Mouse (Mus musculus) R1 (cell line): Measurements from ENCODE around the gene Obp2a.
A peak's percentile ranks its signal among the peaks of the same experiment; 100 is the strongest.
"Not testable (repeated sequence)": the region's sequence is repeated elsewhere in the genome, so short reads cannot be mapped to it uniquely, and the experiment has no call there.

Source experiments
- DNase-seq: peaks from one replicate; pipeline ENCODE4 v3.0.0-alpha.2; 2018; ENCODE audit warnings: low read depth, low spot score

Gene Obp2a

GRCm38 (mm10) chr2:25699743-25700142 lies at the start of gene Obp2a:
TSS of gene Obp2a (plus strand) at chr2:25700043.
- DNase-seq = not testable (repeated sequence)

DNA sequence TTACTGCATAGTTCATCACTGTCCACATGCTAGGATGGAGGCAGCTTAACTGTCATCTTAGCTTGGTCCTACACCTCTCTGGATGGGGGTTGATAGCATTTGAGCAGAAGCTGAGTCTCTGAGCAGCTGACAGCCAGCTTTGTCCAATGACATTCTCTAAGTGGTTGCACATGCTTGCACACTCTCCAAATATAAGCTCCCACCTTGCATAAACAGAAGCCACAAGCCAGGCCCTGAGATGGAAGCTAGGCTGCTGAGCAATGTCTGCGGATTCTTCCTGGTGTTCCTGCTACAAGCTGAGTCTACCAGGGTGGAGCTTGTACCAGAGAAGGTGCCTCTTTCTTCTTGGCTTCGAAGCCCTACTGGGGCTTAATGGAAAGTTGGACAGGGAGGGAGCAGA lies 46.9 kb upstream of the Obp2a start, which contains the start of gene Lcn8:
Lcn8 (plus strand) TSS at position 219 of the 400 bp plus-strand sequence.
- no peak for DNase-seq

DNA sequence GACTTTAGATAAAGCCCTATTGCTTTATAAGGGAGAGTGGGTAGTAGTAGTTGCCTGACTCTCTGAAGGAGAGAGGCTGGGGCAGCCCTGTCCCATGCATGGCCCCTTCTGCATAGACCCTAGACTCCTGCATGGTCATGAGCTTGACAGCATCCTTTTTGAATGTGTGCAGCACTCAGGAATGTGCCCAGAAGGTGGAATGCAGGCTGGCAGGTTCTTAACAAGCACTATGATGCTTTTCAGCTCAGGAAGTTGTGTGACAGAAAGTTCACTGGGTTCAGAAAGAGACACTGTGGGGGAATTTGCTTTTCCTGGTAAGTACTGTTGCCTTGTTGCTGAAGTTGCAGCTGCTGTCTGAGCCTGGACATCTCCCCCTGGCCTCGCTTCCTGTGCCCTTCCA lies 45.3 kb upstream of the Obp2a start:
- DNase-seq = no peak

GRCm38 (mm10) chr2:25656691-25657090 lies 43.2 kb upstream of the Obp2a start:
- no peak for DNase-seq

DNA sequence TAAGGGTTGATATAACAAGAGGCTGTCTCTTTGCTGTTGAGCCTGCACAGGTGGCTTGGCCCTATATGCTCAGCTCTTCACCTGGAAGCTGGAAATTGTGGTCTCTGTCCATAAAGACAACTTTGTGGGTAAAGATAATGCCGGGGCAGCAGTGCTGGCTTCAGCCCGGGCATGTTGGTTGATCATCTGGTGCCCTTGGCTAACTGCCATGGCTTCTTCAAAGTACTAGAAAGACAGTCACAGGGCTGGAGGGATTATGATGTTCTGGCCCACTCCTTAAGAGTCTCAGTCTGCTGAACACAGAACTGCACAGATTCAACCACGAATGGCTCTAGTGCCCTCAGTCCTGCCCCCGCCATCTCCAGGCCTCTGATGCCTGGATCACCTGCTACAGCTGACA lies 42.6 kb upstream of the Obp2a start:
- DNase-seq = no peak

DNA sequence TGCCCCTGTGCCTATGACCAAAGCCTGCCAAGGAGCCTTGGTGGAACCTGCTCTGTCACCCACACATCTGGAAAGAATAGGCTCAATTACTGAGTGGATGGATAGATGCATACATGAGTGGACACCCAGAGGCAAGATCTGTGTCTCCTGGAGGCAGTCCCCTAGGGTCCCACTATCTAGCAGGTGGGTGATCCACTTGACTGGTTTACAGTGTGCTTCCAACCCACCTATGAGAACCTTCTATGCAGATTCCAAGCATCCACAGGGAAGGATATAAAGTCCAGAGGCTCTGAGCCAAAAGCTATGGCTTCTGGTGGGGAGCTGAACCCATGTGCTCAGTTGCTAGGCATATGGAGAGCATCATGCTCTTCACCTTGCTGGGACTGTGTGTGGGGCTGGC lies 42.2 kb upstream of the Obp2a start, which contains the start of gene Lcn5:
Lcn5 (plus strand) TSS at position 301 of the 400 bp plus-strand sequence.
- DNase-seq = no peak

DNA sequence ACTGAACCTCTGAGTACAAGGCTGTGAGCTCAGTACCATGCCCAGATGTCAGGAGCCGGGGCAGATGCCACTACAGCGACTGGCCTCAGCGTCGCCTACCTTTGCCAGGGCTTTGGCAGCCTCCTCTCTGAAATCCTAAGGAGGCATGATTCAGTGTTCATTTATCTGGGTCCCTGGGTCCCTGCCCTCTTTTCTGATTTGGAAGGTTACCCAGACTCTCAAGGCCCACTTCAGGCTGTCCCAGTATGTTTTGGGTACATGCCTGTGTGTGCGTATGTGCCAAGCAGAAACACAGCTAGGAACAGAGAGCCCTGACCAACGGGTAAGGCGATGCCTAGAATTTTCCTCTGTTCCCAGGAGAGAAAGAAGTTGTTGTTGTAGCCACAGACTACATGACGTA lies 39.6 kb upstream of the Obp2a start:
- DNase-seq = no peak

- no peak for DNase-seq
Observed at GRCm38 (mm10) chr2:25661245-25661970, 38.4 kb upstream of the Obp2a start.

DNA sequence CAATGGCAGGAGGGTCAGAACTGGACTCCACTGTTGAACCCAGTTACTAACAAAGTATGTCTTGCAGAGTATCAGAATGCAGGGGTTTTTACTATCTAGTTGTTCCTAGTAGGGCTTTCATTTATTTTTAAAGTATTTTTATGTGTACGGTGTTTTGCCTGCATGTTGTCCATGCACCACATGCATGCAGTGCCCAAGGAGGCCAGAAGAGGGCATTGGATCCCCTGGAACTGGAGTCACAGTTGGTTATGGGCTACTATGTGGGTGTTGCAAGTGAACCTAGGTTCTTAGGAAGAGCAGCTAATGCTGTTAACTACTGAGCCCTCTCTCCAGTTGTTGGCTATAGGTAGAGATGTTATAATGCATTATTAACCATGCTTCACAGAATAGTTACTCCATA lies 36.3 kb upstream of the Obp2a start:
- DNase-seq = peak; percentile 45

DNA sequence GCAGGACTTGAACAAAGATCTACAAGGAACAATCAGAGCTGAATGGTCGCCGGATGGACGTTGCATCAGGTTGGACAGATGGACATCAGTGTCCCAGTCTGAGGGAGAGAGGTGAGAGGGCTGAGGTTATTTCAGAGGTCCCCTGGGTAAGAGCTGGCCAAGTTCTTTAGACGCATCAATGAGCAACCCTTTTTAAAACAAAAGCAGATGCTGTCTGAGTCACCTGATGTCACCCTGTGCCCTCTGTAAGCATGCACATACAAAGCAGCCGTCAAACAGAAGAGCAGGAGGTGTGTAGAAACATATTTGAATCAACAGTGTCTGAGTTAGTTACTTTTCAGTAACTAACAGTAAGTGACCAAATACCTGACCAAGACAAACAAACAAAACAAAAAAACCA lies 35.7 kb upstream of the Obp2a start:
- DNase-seq = no peak

GRCm38 (mm10) chr2:25666516-25666915 lies 33.3 kb upstream of the Obp2a start:
- DNase-seq = no peak

GRCm38 (mm10) chr2:25676486-25676885 lies 23.4 kb upstream of the Obp2a start, which contains the start of gene Lcn6:
TSS of gene Lcn6 (plus strand) at chr2:25676786.
- DNase-seq = no peak

DNA sequence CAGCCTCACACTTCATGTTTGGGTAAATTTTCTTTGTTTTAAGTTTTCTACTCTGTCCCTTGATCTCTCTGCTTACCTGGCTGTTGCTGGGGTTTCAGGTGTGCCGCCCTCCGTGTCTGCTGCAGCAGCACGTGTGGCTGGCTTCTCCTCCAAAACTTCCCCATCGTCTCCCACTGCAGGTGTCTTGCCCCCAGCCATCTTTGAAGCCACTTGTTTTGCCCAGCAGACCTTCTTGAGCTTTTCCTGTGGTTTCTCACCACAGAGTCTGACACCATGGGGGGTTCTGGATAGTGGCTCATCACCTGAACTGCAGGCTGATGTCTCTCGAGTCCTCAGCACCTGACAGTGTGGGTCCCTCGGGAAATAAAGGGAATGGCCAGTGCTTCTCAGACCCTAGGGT lies 20.3 kb upstream of the Obp2a start:
- no peak for DNase-seq

DNA sequence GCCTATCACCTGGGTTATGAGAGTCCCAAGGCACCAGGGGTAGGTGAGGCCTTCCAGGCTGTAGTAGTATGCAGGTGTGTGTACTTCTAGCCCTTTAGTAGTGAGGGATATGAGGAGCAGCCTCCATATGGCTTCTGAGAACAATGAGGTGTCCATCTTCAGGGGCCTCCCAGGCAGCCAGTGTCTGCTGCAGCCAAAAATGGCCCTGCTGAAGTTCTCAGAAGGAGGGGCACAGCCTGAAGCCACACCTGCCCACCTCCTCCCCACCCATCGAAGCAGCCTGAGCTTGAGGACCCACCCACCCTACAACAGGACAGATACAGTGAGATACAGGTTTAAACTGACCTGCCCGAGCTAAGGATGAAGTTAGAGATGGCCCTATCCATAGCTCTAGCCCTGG lies 17.4 kb upstream of the Obp2a start, which contains the start of gene Lcn10:
Lcn10 (plus strand) TSS at position 301 of the 400 bp plus-strand sequence.
- no peak for DNase-seq

DNA sequence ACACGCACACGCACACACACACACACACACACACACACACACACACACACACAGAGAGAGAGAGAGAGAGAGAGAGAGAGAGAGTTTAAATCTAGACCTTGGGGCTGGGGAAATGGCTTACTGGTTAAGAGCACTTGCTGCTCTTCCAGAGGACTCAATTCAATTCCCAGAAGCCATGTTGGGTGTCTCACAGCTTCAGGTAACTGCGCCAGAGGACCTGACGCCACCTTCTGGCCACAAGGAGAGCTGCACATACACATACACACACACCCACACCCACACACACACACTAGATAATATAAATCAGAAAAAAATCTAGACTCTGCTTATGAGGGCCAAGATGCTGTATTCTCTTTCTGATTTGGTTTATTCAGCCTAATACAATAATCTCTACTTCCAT lies 12.9 kb upstream of the Obp2a start:
- DNase-seq = peak; percentile 68

DNA sequence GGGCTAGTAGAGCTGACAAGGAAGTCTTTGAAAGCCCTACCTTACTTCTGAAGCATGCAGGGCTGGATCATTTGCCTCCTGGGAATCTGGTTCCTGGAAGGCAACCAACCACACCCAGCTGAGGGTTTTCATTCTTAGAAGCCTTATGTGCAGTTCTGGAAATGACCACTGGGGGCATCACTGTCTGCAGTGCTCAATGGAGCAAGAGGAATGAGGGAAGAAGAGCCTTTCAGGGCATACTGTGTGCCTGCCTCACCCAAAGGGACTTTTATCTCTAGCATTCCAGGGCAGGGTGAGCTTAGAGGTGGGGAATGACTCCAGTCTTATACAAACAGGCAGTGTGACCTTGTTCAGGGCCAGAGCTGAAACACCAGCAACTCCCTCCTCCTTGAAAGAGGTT lies 5.2 kb upstream of the Obp2a start:
- DNase-seq = peak; percentile 89

GRCm38 (mm10) chr2:25696951-25697350 lies 2.9 kb upstream of the Obp2a start:
- DNase-seq = no peak

DNA sequence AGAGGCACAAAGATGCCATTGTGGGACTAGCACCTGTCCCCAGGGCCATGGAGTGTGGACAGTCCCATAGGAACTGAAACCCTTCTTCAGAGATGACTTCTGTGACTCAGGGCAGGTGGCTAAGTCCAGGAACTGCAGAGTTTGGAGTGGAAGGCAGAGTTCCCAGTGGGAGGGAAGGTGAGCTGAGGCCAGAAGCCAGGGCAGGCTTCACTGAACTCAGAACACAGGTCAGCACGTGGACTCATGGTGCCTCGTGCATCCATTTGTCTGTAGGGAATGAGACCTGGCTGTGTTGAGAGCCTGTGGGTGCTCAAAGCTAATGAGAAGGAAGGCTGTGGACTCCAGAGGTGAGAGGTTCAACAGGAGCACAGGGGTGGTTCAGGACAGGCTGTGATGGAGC lies 1.1 kb upstream of the Obp2a start:
- no peak for DNase-seq

GRCm38 (mm10) chr2:25701001-25701400 lies 1.2 kb downstream of the Obp2a start:
- DNase-seq = no peak

DNA sequence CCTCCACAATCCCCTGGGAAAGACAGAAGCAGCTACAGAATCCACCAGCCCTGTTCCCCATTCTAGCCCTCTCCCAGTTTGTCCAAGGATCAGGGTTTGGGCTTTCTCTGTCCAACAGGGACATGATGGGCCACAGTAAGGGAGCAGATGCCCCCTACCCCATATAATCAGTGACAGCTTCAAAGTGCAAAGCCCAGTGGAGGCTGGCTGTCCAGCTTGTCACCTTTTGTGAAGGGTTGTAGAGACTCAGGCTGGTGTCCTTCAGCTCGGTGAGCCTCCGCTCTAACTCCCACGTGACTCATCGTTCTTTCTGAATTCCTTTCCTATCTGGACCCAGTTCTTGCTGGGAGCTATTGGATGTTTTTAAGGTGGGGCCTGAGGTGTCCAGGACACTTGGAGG lies 3.9 kb downstream of the Obp2a start:
- DNase-seq = no peak

DNA sequence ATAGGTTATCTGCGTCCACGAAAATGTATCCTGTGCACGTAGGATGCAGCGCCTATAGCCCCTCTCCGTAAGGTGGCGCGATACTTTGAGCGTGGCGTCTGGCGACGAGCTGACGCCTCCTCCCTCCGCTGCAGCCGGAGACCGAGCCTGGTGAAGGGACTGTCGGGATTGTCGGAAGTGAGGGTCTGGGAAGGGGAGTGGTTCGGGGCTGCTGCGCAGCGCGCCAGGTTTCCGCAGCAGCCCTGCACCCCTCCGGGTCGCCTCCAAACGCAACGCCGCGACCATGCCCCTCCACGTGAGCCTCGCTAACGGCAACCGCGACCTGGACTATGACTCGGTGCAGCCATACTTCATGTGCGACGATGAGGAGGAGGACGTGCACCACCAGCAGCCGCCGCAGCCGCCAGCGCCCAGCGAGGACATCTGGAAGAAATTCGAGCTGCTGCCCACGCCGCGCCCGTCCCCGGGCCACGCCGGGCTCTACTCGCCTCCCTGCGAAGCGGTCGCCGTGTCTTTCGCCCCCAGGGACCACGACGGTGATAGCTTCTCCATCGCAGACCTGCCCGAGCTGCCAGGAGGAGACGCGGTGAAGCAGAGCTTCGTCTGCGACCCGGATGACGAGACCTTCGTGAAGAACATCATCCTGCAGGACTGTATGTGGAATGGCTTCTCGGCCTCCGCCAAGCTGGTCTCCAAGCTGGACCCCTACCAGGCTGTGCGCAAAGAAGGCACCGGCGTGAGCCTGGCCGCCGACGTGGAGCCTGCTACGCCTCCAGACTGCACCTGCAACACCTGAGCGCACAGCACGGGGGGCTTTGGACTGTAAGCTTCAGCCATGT lies 7.0 kb downstream of the Obp2a start, which contains the start of gene Bmyc:
Bmyc (plus strand) TSS at position 97 of the 839 bp plus-strand sequence.
- DNase-seq = peak; percentile 89

- peak; percentile 37 for DNase-seq
Observed at GRCm38 (mm10) chr2:25708121-25708520, 8.3 kb downstream of the Obp2a start.

- not testable (repeated sequence) for DNase-seq
Observed at GRCm38 (mm10) chr2:25709056-25709455, 9.2 kb downstream of the Obp2a start.
